Mouse (Mus musculus): Measurements from ENCODE around the gene Zer1. TPM values are rescaled to one million over a fixed set of nuclear protein-coding genes. Genes with fewer than 3 reads are reported as not detected.

Gene Zer1
- 2.1 TPM for polyA plus RNA-seq (2014; fragmentation: Illumina TruSeq; extraction: RNeasy Lipid Tissue Mini Kit (QIAGEN cat#74804); ENCODE audit: low replicate concordance)

GRCm38 (mm10) chr2:30124472-30125274, at the start of gene Zer1:
Zer1 (minus strand) TSS chr2:30124585.

GRCm38 (mm10) chr2:30171371-30171996, 47.1 kb upstream of the Zer1 start, which contains the start of gene Endog:
Endog (plus strand) TSS chr2:30171493.

GRCm38 (mm10) chr2:30133613-30134377, 9.4 kb upstream of the Zer1 start, which contains the start of gene Tbc1d13:
Tbc1d13 (plus strand) TSS chr2:30133746.

GRCm38 (mm10) chr2:30093471-30094207, 30.7 kb downstream of the Zer1 start, which contains the start of gene Zdhhc12:
Zdhhc12 (minus strand) TSS chr2:30093648.

GRCm38 (mm10) chr2:30077502-30078348, 46.7 kb downstream of the Zer1 start, which contains the start of gene Pkn3:
Pkn3 (plus strand) TSS chr2:30077684.

GRCm38 (mm10) chr2:30057223-30057904, 67.0 kb downstream of the Zer1 start, which contains the start of gene Set:
Set (plus strand) TSS chr2:30057378.

GRCm38 (mm10) chr2:30048699-30049388, 75.5 kb downstream of the Zer1 start, which contains the start of gene Wdr34:
Wdr34 (minus strand) TSS chr2:30048881.

Other genes starting within 250 kb of the Zer1 start
- gene Odf2, start 235.4 kb downstream of the Zer1 start, polyA plus RNA-seq (2014; fragmentation: Illumina TruSeq; extraction: RNeasy Lipid Tissue Mini Kit (QIAGEN cat#74804); ENCODE audit: low replicate concordance), result 2.7 TPM
- gene Gle1, start 189.2 kb downstream of the Zer1 start, polyA plus RNA-seq (2014; fragmentation: Illumina TruSeq; extraction: RNeasy Lipid Tissue Mini Kit (QIAGEN cat#74804); ENCODE audit: low replicate concordance), result 5.7 TPM
- 28.2 TPM for gene Sptan1, start 159.0 kb downstream of the Zer1 start, polyA plus RNA-seq (2014; fragmentation: Illumina TruSeq; extraction: RNeasy Lipid Tissue Mini Kit (QIAGEN cat#74804); ENCODE audit: low replicate concordance)
- not detected for gene Wdr34, start 75.7 kb downstream of the Zer1 start, polyA plus RNA-seq (2014; fragmentation: Illumina TruSeq; extraction: RNeasy Lipid Tissue Mini Kit (QIAGEN cat#74804); ENCODE audit: low replicate concordance)
- 219 TPM for gene Set, start 67.2 kb downstream of the Zer1 start, polyA plus RNA-seq (2014; fragmentation: Illumina TruSeq; extraction: RNeasy Lipid Tissue Mini Kit (QIAGEN cat#74804); ENCODE audit: low replicate concordance)
- gene Pkn3, start 46.9 kb downstream of the Zer1 start, polyA plus RNA-seq (2014; fragmentation: Illumina TruSeq; extraction: RNeasy Lipid Tissue Mini Kit (QIAGEN cat#74804); ENCODE audit: low replicate concordance), result not detected
- gene Zdhhc12, start 30.9 kb downstream of the Zer1 start, polyA plus RNA-seq (2014; fragmentation: Illumina TruSeq; extraction: RNeasy Lipid Tissue Mini Kit (QIAGEN cat#74804); ENCODE audit: low replicate concordance), result 3.9 TPM
- 10.1 TPM for gene Tbc1d13, start 9.2 kb upstream of the Zer1 start, polyA plus RNA-seq (2014; fragmentation: Illumina TruSeq; extraction: RNeasy Lipid Tissue Mini Kit (QIAGEN cat#74804); ENCODE audit: low replicate concordance)
- gene Endog, start 46.9 kb upstream of the Zer1 start, polyA plus RNA-seq (2014; fragmentation: Illumina TruSeq; extraction: RNeasy Lipid Tissue Mini Kit (QIAGEN cat#74804); ENCODE audit: low replicate concordance), result not detected
- 0.30 TPM for gene Spout1, start 53.9 kb upstream of the Zer1 start, polyA plus RNA-seq (2014; fragmentation: Illumina TruSeq; extraction: RNeasy Lipid Tissue Mini Kit (QIAGEN cat#74804); ENCODE audit: low replicate concordance)
- gene Kyat1, start 81.3 kb upstream of the Zer1 start, polyA plus RNA-seq (2014; fragmentation: Illumina TruSeq; extraction: RNeasy Lipid Tissue Mini Kit (QIAGEN cat#74804); ENCODE audit: low replicate concordance), result 0.48 TPM
- gene Lrrc8a, start 113.1 kb upstream of the Zer1 start, polyA plus RNA-seq (2014; fragmentation: Illumina TruSeq; extraction: RNeasy Lipid Tissue Mini Kit (QIAGEN cat#74804); ENCODE audit: low replicate concordance), result 1.5 TPM
- gene Gm28035, start 116.0 kb upstream of the Zer1 start, polyA plus RNA-seq (2014; fragmentation: Illumina TruSeq; extraction: RNeasy Lipid Tissue Mini Kit (QIAGEN cat#74804); ENCODE audit: low replicate concordance), result not detected
- gene Phyhd1, start 141.6 kb upstream of the Zer1 start, polyA plus RNA-seq (2014; fragmentation: Illumina TruSeq; extraction: RNeasy Lipid Tissue Mini Kit (QIAGEN cat#74804); ENCODE audit: low replicate concordance), result 0.74 TPM
- gene Gm28038, start 156.5 kb upstream of the Zer1 start, polyA plus RNA-seq (2014; fragmentation: Illumina TruSeq; extraction: RNeasy Lipid Tissue Mini Kit (QIAGEN cat#74804); ENCODE audit: low replicate concordance), result not detected
- gene Dolk, start 161.7 kb upstream of the Zer1 start, polyA plus RNA-seq (2014; fragmentation: Illumina TruSeq; extraction: RNeasy Lipid Tissue Mini Kit (QIAGEN cat#74804); ENCODE audit: low replicate concordance), result 5.9 TPM
- gene Nup188, start 161.8 kb upstream of the Zer1 start, polyA plus RNA-seq (2014; fragmentation: Illumina TruSeq; extraction: RNeasy Lipid Tissue Mini Kit (QIAGEN cat#74804); ENCODE audit: low replicate concordance), result 6.1 TPM
- gene Sh3glb2, start 234.8 kb upstream of the Zer1 start, polyA plus RNA-seq (2014; fragmentation: Illumina TruSeq; extraction: RNeasy Lipid Tissue Mini Kit (QIAGEN cat#74804); ENCODE audit: low replicate concordance), result 1.0 TPM
- 1.3 TPM for gene Miga2, start 239.6 kb upstream of the Zer1 start, polyA plus RNA-seq (2014; fragmentation: Illumina TruSeq; extraction: RNeasy Lipid Tissue Mini Kit (QIAGEN cat#74804); ENCODE audit: low replicate concordance)

Measured in small intestine, adult 10 weeks (tissue).